Mouse (Mus musculus): ENCODE measurements around the gene Cdon. TPM values are rescaled to one million over a fixed set of nuclear protein-coding genes. Genes with fewer than 3 reads are reported as not detected.

Gene Cdon
- polyA plus RNA-seq, 1 experiment = 0.20 TPM

DNA sequence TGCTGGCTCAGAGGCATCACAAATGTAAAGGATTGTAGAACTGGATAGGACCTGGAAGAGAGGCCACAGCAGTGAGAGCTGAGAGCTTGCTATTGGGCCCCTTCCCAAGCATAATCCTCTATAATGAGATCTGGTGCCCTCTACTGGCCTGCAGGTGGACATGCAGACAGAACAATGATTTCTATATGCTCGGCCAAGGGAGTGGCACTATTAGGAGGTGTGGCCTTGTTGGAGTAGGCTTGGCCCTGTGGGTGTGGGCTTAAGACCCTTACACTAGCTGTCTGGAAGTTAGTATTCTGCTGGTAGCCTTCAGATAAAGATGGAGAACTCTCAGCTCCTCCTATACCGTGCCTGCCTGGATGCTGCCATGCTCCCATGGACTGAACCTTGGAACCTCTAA, 114.2 kb downstream of the Cdon start:
- Histone ChIP-seq H3K4me1 (ENCODE audit: control insufficient read depth, insufficient read depth, low read length) (no peaks in the 10 kb centered on the region), H3K4me3 (ENCODE audit: insufficient read depth, low read length) (no peak overlapping the region), H3K27ac (ENCODE audit: insufficient read depth, low read depth, low read length) (no peak overlapping the region)
- TF ChIP-seq CTCF (IDR thresholded peaks at IDR 0.05; ENCODE audit: low read depth, low read length) (peak; percentile 73), POLR2A (IDR thresholded peaks at IDR 0.05; ENCODE audit: borderline replicate concordance, low read depth, low read length) (no peak)

DNA sequence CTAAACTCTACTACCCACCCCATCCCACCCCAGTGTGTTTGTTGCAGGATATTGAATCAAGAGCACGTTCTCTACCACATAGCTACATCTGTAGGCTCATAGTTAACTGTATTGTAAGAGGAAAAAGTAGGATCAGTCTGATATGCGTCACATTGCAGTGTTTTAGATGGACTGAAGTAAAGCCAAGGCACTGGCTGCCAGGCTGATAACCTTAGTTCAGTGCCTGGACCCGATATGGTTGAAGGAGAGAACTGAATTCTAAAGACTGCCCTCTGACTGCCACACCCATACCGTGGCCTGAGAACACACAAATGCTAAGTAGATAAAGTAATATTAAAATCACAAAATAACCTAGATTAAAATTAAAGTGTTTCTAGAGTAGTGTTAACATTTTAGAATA, 114.9 kb downstream of the Cdon start:
- Histone ChIP-seq H3K4me1 (ENCODE audit: control insufficient read depth, insufficient read depth, low read length) (no peaks in the 10 kb centered on the region), H3K27ac (ENCODE audit: insufficient read depth, low read depth, low read length) (no peak overlapping the region), H3K4me3 (ENCODE audit: insufficient read depth, low read length) (no peak overlapping the region)
- TF ChIP-seq POLR2A (IDR thresholded peaks at IDR 0.05; ENCODE audit: borderline replicate concordance, low read depth, low read length) = no peak
- TF ChIP-seq CTCF (IDR thresholded peaks at IDR 0.05; ENCODE audit: low read depth, low read length) = no peak

DNA sequence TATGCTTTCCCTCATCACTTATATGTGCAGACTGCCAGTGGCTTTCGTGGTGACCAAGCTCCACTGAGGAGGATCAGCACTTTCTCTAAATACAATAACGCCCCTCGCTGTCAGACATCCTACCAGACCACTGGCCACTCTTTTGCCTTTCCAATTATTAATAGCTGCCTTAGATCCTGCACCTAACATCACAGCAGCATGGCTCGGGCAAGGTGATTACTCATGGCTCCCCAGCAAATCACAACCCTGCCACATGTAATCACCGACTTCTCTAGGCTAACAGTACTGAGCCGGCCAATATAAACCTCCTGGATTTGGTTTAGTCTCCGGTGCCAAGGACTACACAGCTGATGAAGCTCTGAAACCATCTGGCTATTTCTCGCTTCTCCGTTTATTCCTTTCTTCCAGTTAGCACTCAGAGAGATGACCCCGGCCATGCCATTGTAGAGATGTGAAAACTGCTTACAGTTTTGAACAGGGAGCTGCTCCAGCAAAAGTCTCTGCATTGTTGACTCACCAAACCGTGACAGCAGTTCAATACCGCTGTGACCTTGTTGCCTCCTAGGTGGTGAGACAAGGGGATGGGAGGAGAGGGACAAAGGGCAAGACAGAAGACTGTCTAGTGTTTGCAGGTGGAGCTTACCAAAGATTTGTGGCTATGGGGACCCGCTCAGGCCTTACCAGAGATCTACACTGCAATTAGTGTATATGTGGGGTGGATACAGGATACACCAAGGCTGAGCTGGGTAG, 118.2 kb downstream of the Cdon start:
- Histone ChIP-seq H3K27ac (ENCODE audit: insufficient read depth, low read depth, low read length) (no peak overlapping the region), H3K4me1 (ENCODE audit: control insufficient read depth, insufficient read depth, low read length) (no peaks in the 10 kb centered on the region), H3K4me3 (ENCODE audit: insufficient read depth, low read length) (no peak overlapping the region)
- TF ChIP-seq POLR2A (IDR thresholded peaks at IDR 0.05; ENCODE audit: borderline replicate concordance, low read depth, low read length) = no peak
- no peak for TF ChIP-seq CTCF (IDR thresholded peaks at IDR 0.05; ENCODE audit: low read depth, low read length)

DNA sequence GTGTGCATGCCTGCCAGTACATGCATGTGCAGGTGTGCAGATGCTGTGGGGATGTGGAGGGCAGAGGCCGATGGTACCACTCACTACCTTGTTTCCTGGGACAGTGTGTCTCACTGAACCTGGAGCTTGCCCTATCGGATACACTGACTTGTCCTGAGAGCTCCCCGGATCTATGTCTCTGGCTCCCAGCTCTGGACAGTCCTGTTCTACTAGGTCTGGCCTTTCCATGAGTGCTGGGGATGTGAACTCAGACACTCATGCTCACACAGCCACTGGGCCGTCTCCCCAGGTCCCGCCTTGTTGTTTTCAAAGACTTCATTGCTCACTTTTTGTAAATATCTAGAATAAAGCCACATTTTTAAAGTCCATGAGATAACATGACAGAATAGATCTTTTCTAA, 120.1 kb downstream of the Cdon start:
- no peak for TF ChIP-seq CTCF (IDR thresholded peaks at IDR 0.05; ENCODE audit: low read depth, low read length)
- TF ChIP-seq POLR2A (IDR thresholded peaks at IDR 0.05; ENCODE audit: borderline replicate concordance, low read depth, low read length) = no peak
- Histone ChIP-seq H3K27ac (ENCODE audit: insufficient read depth, low read depth, low read length) (no peak overlapping the region), H3K4me3 (ENCODE audit: insufficient read depth, low read length) (no peak overlapping the region), H3K4me1 (ENCODE audit: control insufficient read depth, insufficient read depth, low read length) (no peaks in the 10 kb centered on the region)

DNA sequence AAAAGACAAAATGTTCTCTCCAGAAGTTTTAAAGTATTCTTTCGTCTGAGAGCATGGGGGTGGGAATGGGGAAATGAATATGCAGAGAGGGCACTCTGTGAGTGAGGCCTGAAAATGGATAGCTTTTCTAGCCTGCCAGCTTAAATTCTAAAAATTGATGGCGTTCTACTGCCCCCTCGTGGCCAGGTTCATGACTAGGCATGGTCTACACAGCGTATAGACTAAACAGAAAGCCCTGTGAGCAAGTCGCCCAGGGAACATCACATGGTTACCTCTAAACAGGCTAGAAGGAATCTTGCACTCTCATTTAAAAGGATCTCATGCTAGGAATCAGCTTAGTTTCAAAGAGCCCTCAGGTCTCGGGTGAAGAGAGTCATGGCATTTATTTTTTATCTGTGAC, 120.6 kb downstream of the Cdon start:
- Histone ChIP-seq H3K4me3 (ENCODE audit: insufficient read depth, low read length) (no peak overlapping the region), H3K4me1 (ENCODE audit: control insufficient read depth, insufficient read depth, low read length) (no peaks in the 10 kb centered on the region), H3K27ac (ENCODE audit: insufficient read depth, low read depth, low read length) (no peak overlapping the region)
- TF ChIP-seq CTCF (IDR thresholded peaks at IDR 0.05; ENCODE audit: low read depth, low read length) (peak; percentile 37; the same call in 1 of the 2 replicates), POLR2A (IDR thresholded peaks at IDR 0.05; ENCODE audit: borderline replicate concordance, low read depth, low read length) (no peak)

DNA sequence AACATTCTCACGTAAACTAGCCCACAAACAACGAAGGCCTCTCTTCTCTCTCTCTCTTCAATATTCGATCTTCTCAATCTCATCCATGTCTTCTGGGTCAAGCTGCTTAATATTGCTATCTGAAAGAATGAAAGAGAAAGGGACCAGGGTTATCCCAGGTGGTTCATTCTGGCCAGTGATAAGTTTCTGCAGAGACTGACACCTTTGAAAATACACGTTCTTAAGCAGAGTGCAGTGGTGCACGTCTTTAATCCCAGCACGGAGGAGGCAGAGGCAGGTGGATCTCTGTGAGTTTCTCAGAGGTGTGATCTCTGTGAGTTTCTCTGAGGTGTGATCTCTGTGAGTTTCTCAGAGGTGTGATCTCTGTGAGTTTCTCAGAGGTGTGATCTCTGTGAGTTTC, 121.0 kb downstream of the Cdon start:
- 0 out of 2 replicates have a peak, but pooled peaks cover 2% of the 10 kb centered on the region for H3K4me1 ChIP-seq (ENCODE audit: control insufficient read depth, insufficient read depth, low read length)
- H3K27ac ChIP-seq (ENCODE audit: insufficient read depth, low read depth, low read length) = no peak overlapping the region
- no peak for TF ChIP-seq CTCF (IDR thresholded peaks at IDR 0.05; ENCODE audit: low read depth, low read length)
- TF ChIP-seq POLR2A (IDR thresholded peaks at IDR 0.05; ENCODE audit: borderline replicate concordance, low read depth, low read length) = no peak
- H3K4me3 ChIP-seq (ENCODE audit: insufficient read depth, low read length) = no peak overlapping the region

DNA sequence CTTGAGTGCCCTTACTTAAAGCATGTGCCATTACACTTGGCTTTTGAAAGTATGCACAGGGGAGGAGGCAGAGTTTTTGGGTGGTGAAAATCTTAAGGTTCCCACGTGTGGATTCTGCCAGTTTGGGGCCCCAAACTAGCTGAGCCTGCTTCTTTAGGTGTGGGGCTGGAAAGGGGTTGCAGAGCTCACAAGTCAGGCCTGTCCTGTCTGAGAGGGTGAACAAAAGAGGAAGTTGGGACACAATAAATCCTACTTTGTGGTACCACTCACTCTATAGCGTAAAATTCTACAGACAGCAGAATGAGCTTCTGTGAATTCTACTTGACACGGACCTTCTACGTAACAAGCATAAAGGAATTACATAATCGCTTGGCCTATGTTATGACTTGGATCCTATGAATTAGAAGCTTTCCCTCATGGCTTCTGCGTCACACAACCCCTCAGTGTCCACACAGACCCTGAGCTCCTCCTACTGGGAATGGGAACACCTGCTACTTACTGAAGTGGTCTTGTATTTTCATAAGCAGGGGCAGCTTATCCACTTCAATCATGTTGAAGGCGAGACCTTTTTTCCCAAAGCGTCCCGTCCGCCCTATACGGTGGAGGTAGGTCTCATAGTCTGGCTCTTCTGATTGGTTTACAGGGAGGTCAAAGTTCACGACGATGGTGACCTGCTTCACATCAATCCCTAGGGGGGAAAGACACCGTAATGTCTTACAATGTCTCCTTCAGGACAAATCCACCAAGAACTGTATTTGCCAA, 122.4 kb downstream of the Cdon start:
- no peak overlapping the region for H3K4me3 ChIP-seq (ENCODE audit: insufficient read depth, low read length)
- TF ChIP-seq CTCF (IDR thresholded peaks at IDR 0.05; ENCODE audit: low read depth, low read length) (no peak), POLR2A (IDR thresholded peaks at IDR 0.05; ENCODE audit: borderline replicate concordance, low read depth, low read length) (no peak)
- no peak overlapping the region for H3K27ac ChIP-seq (ENCODE audit: insufficient read depth, low read depth, low read length)
- H3K4me1 ChIP-seq (ENCODE audit: control insufficient read depth, insufficient read depth, low read length) = 0 out of 2 replicates have a peak, but pooled peaks cover 3% of the 10 kb centered on the region

DNA sequence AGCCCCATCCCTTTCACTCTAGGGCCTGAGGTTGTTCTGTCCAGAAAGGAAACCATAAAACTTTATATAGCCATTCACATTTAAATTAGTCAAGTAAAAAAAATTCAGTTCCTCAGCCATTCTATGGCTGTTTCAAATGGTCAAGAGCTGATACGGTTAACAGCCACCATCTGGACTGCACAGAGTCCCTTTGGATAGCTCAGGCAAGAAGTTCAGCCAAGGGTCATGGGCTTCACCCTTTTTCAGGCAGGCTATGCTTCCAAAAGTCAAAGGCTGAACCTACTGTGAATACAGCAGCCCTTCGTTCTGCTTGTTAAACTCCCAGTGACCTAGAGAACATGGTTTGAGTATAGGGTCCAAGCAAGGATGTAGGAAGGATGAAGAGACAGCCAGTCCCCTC, 123.7 kb downstream of the Cdon start:
- TF ChIP-seq CTCF (IDR thresholded peaks at IDR 0.05; ENCODE audit: low read depth, low read length) (no peak), POLR2A (IDR thresholded peaks at IDR 0.05; ENCODE audit: borderline replicate concordance, low read depth, low read length) (no peak)
- H3K4me3 ChIP-seq (ENCODE audit: insufficient read depth, low read length) = no peak overlapping the region
- 0 out of 2 replicates have a peak, but pooled peaks cover 3% of the 10 kb centered on the region for H3K4me1 ChIP-seq (ENCODE audit: control insufficient read depth, insufficient read depth, low read length)
- no peak overlapping the region for H3K27ac ChIP-seq (ENCODE audit: insufficient read depth, low read depth, low read length)

DNA sequence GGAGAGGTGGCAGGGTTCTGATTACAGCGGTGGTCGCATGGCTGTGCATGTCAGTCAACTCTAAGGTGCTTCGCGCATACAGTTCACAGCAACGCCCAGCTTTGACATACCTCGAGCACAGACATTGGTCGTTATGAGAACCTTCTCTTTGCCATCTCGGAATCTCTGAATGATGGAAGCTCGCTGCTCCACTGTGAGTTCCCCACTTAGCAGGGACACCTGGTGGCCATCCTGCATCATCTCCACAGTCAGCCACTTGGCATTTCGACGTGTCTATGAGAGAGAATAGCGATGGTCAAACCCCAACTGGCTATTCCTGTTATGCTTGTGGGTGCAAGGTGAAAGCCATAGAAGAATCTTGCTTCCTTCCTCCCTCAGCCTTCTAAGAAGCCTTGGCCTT, 124.8 kb downstream of the Cdon start:
- TF ChIP-seq POLR2A (IDR thresholded peaks at IDR 0.05; ENCODE audit: borderline replicate concordance, low read depth, low read length) = no peak
- TF ChIP-seq CTCF (IDR thresholded peaks at IDR 0.05; ENCODE audit: low read depth, low read length) = no peak
- H3K4me3 ChIP-seq (ENCODE audit: insufficient read depth, low read length) = no peak overlapping the region
- H3K27ac ChIP-seq (ENCODE audit: insufficient read depth, low read depth, low read length) = no peak overlapping the region
- H3K4me1 ChIP-seq (ENCODE audit: control insufficient read depth, insufficient read depth, low read length) = 0 out of 2 replicates have a peak, but pooled peaks cover 3% of the 10 kb centered on the region

DNA sequence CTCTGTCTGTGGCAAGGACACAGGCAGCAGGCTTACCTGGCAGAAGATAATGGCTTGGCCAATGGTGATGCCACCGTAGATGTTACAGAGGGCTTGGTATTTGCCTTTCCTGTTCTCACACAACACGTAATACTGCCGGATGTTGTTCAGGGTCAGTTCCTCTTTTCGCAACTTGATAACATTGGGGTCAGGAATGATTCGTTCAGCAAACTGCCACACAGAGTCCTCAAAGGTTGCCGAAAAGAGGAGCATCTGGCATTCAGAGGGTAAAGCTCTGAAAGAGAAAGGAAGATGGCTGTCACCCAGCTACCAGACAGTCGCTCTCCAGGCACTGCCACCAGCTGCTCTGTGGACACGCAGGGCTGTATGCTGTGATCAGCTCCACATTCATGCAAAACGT, 125.8 kb downstream of the Cdon start:
- no peak overlapping the region for H3K27ac ChIP-seq (ENCODE audit: insufficient read depth, low read depth, low read length)
- H3K4me1 ChIP-seq (ENCODE audit: control insufficient read depth, insufficient read depth, low read length) = 0 out of 2 replicates have a peak, but pooled peaks cover 3% of the 10 kb centered on the region
- peak overlapping the region; percentile 22; the same call in 1 of the 2 replicates for H3K4me3 ChIP-seq (ENCODE audit: insufficient read depth, low read length)
- TF ChIP-seq CTCF (IDR thresholded peaks at IDR 0.05; ENCODE audit: low read depth, low read length) = no peak
- TF ChIP-seq POLR2A (IDR thresholded peaks at IDR 0.05; ENCODE audit: borderline replicate concordance, low read depth, low read length) = no peak

Data from bone marrow macrophage, adult 2 months (primary cell).